Mouse (Mus musculus) c-Kit-positive CD71-negative TER-119-negative erythroid progenitor cells, embryonic 14.5 days (primary cell): ENCODE results near the gene H2-Ob.

ENCODE experiments used
- DNase-seq: peaks from one replicate; pipeline ENCODE4 v3.0.0-alpha.2; 2013; ENCODE audit warnings: low read depth

The H2-Ob gene

DNA sequence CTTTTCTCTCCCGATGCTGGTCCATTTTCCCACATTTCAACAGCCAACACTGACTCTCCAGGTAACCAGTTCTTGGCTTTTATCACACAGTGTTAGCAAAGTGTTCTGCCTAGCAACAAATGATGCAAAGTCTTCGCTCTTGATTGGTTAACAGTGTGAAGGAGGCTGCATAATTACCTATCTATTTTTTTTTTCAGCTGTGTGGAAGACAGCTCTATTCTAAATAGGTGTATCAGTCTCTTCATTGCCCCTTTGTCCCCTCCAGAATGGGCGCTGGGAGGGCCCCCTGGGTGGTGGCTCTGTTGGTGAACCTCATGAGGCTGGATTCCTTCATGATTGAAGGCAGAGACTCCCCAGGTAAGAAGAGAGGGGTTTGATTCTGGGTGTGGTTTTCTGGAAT lies at the start of gene H2-Ob:
H2-Ob (plus strand) TSS at position 198 of the 400 bp plus-strand sequence.
- DNase-seq: peak; percentile 57

DNA sequence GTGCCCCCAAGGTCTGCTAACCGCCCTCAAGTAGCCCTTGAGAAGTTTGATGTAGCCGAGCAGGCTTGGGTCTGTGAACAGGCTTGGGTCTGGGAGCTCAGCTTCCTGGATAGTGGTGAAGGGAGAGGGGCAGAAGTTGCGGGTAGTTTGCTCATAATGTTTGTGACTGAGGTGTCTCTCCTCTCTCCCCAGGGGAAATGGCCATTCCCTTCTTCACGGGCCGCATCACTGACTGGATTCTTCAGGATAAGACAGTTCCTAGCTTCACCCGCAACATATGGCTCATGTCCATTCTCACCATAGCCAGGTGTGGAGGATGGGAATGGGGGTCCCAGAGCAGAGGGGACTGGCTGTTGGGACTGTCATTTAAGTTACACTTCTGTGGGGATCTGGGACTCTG lies 49.7 kb upstream of the H2-Ob start:
- no peak for DNase-seq

DNA sequence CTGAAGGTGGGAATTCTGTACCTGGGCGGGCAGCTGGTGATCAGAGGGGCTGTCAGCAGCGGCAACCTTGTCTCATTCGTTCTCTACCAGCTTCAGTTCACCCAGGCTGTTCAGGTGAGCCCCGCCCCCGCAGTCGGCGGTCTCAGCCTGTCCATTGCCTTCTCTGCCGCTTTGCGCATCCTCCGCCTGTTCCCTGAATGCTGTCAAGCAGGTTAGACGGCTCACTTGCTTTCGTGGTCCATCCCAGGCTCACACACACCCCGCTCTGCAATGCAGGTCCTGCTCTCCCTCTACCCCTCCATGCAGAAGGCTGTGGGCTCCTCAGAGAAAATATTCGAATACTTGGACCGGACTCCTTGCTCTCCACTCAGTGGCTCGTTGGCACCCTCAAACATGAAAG lies 45.9 kb upstream of the H2-Ob start:
- no peak for DNase-seq

DNA sequence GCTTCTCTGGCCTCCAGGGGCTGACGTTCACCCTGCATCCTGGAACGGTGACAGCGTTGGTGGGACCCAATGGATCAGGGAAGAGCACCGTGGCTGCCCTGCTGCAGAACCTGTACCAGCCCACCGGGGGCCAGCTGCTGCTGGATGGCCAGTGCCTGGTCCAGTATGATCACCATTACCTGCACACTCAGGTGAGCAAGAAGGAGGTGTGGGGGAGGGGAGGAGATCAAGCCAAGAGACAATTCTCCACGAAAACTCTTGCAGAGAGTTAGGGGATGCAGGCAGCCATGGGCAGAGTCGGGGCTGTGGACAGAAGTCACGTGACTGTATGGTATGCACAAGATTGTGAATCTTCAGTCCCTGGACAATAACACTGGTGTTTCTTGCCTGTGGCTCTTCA lies 45.2 kb upstream of the H2-Ob start:
- DNase-seq: no peak

DNA sequence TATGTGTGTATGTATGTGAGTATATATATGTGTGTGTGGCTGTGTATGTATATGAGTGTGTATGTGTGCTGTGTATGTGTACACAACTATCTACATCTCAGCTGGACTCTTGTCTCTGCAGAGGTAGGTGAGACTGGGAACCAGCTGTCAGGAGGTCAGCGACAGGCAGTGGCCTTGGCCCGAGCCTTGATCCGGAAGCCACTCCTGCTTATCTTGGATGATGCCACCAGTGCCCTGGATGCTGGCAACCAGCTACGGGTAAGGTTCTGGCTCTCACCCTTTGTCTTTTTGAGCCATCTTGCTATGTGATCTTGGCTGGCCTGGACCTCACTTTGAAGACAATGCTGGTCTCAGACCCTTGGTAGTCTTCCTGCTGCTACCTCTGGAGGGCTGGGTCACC lies 44.0 kb upstream of the H2-Ob start:
- no peak for DNase-seq

DNA sequence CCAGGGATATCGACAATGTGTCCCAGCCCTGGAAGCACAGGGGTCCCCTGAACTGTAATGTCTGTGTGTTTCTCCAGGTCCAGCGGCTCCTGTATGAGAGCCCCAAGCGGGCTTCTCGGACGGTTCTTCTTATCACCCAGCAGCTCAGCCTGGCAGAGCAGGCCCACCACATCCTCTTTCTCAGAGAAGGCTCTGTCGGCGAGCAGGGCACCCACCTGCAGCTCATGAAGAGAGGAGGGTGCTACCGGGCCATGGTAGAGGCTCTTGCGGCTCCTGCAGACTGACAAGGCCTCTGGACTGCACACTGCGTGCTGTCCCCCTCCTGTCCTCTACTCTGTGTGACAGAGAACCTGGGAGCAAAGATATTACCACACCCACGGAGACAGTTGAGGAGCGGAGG lies 42.2 kb upstream of the H2-Ob start:
- no peak for DNase-seq

DNA sequence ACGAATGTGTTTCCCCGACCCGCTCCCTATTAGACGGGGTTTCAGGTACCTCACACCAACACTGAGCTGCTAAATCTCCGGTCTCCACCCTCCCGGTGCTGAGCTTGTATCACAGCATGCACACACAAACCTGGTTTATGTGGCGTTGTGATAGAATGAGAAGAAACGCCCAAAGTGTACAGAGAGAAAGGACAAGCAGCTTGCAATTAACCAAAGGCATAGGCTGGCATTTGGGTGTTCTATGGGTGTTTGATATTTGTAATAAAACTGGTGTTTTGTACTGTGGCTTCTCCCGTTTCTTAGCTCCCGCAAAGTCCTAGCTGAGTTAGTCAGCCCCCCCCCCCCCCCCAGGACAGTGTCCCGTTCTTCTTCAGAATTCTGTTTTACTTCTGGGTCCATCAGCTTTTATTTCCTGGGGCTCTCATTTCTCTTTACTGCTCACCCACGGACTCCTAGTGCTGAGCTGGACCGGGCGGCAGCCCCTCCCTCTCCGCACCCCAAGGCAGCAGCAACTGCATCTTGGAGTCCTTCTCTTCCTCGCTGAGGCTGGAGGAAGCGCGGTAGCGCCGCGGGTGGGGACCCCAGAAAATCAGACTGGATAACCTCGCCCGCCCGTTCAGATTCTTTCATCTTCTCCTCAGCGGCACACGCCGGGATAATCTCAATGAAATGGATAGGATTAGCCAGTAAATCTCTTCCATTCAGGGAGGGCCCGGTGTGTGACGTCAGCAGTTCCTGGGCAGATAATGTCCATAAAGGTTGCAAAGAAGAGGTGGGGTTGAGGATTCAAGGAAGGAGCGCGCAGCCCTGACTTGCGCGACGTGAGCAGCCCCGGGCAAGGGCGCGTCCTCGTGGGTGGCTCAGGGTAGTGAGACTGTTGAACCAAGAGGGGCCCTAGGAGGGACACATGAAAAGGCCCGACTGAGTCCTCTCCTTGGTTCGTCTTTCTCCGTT lies 41.5 kb upstream of the H2-Ob start, which contains the start of gene Psmb8:
Psmb8 (plus strand) TSS at position 781 of the 954 bp plus-strand sequence.
- peak; percentile 86 for DNase-seq

DNA sequence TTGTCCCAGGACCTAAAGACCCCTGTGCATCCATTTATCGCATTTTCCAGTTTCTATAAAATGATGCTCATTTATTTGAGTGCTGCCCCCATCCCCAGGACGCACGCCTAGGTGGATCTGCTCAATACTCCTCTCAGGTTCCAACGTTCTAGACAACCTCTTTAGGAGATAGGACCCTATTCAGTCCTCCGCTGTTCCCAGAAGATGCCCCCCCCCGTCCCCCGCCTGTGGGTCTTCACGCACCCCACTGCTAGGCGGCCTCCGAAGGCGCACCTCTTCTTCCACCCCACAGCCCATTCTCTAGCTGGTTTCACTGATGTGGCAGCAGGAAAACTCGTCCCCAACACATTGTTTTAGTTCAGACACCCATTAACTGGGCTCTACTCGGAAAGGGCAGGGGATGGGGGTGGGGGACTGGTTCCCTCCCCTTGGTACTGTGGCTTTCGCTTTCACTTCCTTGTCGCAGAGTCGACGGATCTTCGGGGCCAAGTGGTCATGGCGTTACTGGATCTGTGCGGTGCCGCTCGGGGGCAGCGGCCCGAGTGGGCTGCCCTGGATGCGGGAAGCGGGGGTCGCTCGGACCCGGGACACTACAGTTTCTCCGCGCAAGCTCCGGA lies 40.7 kb upstream of the H2-Ob start:
- DNase-seq: no peak

DNA sequence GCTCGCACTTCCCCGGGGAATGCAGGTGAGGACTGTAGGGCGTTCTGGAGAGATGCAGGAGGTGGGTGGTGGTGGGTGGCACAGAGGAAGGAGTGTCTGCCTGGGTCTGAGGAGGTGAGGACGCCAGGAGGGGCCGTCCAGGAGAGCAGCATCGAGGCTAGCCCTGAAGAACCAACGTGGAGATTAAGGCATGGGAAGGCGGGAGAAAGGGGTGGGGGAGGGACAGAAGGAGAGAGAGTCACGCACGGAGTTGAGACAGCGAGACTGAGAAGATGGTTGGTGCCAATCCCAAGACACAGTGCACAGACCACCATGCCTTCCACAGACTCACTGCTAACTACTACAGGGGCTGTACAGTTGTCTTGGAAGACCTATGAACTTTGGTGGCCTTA lies 40.2 kb upstream of the H2-Ob start:
- no peak for DNase-seq

DNA sequence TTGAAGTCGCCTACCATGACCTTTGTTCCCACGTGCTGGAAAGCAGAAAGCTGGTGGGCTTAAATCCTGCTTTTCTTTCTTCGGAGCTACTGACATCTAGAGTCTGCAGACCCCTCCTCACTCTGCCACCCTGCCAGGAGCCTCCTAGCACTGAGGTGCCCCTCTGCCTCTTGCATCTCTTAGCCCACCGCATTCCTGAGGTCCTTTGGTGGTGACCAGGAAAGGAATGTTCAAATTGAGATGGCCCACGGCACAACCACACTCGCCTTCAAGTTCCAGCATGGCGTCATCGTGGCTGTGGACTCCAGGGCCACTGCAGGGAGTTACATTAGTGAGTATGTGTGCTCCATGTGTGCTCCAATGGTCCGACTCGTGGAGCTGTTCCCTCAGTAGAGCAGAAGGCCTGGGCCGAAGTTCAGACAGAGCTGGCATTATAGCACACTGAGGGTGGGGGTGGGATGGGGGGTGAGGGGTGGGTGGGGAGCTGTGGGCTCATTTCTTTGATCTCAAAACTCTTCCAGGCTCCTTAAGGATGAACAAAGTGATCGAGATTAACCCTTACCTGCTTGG lies 39.6 kb upstream of the H2-Ob start:
- no peak for DNase-seq

DNA sequence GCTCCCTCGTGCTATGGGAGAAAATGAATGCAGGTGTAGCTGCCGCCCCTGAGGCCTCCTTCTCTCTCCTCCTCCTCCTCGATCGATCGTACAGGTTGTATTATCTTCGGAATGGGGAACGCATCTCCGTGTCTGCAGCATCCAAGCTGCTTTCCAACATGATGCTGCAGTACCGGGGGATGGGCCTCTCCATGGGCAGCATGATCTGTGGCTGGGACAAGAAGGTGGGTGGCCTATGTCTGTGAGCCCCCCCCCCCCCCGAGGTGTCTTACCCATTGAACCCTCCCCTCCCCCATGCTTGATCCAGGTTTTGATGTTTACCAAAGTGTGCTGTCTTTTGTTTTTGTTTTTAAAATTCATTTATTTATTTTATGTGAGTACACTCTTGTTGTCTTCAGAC lies 38.7 kb upstream of the H2-Ob start:
- DNase-seq: no peak

DNA sequence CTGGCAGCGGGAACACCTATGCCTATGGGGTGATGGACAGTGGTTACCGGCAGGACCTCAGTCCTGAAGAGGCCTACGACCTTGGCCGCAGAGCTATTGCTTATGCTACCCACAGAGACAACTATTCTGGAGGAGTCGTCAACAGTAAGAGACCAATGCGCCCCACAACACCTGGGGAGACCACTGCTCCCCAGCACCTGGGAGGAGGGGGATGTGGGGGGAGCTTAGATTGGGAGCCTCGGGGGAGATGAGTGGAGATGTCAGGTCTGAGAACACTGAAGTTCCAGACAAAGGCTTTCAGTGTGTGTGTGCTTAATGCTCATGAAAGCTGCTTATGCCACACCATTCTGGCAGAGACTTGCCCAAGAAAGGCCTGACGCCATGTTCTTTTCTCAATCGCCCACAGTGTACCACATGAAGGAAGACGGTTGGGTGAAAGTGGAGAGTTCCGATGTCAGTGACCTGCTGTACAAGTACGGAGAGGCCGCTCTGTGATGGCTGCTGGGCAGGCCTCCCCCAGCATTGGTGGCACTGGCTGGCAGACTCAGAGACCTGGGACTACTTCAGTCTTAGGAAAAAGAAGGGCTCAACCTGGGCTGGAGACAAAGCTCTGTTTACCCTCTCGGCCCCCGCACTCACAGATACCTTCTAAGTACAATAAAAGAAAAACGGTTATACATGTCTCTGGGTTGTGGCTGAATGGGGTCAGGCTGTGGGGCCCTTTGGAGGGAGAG lies 37.8 kb upstream of the H2-Ob start:
- no peak for DNase-seq

DNA sequence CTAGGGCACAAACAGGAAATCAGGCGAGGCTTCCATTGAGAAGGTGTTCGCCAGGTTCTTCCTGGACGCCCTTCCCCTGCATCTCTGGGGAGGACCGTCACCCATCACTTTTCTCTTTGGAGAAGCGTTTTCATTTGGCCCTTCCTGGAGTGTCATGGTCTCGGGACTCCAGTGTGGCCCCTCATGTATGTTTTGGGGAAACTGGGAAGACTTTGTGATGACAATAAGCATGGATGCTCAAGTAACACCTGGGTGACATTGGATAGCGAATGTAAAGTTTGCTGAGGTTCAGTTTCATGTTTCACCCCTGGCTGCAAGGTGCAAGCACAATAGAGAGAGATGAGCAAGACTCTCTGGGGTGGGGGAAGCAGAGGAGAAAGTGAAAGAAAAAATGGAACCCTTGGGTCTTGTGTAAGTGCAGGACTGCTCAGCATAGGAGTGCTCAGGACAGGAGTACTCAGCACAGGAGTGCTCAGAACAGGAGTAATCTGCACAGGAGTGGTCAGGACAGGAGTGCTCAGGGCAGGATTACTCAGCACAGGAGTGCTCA lies 37.1 kb upstream of the H2-Ob start:
- no peak for DNase-seq

DNA sequence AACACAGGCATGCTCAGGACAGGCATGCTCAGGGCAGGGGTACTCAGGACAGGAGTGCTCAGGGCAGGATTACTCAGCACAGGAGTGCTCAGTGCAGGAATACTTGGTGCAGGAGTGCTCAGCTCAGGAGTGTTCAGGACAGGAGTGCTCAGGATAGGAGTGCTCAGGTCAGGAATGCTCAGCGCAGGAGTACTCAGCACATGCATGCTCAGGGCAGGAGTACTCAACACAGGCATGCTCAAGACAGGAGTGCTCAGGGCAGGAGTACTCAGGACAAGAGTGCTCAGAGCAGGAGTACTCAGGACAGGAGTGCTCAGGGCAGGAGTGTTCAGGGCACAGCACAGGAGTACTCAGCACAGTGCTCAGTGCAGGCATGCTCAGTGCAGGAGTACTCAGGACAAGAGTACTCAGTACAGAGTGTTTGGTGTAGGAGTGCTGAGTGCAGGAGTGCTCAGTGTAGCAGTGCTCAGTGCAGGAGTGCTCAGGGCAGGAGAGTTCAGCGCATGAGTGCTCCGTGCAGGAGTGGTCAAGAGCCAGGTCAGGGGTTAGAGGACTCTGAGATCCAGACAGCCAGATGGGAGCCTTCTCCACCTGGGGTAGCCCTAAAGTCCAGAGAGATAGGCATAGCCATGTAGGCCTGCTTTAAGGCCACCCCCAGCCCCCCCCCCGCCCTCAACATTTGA lies 35.8 kb upstream of the H2-Ob start:
- no peak for DNase-seq

DNA sequence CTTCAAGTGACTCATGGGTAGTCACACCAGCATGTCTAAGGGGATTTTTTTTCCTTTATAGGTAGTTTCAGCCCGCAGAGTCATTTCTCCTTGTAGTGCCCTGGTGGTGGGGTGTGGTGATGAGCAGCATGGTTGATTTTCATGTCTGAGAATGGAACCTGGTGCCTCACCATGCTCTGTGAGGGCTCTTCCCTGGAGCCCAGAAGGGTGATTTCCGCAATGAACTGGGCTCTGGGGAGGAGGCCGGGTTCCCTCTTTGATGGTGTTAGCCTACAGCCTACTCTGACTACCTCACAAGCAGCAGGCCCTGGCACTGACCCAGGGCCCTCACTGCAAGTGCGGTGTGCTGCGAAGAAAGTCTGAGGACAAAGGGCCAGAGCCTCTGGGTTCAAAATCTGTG lies 35.3 kb upstream of the H2-Ob start, which contains the start of gene Tap2:
Tap2 (plus strand) TSS at position 84 of the 400 bp plus-strand sequence.
- DNase-seq: no peak

DNA sequence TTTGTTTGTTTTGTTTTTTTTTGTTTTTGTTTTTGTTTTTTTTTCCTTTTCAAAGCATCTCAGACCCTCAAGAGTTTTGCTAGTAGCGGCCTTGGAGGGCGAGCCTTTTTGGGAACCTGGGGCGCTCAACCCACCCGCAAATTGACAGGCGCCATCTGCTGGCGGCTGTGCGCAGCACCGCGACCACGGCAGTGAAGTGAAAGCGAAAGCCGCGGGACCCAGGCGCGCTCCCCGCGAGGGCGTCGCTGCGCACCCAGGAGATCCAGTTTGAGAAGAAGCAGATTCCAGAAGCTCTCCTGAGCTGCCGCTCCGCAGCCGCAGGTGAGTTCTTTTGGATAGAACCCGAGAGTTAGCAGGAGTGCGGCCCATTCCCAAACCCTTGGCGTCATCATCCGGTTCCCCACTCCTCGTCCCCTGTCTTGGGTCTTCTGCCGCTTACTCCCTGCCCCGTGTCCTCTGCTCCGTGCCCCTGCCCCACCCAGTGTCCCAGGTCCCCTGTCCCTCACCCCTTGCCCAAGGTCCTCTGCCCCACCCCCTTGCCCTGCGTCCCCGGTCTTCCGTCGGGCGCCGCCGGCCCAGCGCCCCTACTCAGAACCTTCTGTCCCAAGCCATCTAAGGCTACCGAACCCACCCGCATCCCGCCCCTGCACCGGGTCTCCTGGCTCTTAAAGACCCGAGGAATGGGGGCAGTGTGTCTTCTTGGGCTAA lies 34.2 kb upstream of the H2-Ob start:
- DNase-seq: peak; percentile 85

DNA sequence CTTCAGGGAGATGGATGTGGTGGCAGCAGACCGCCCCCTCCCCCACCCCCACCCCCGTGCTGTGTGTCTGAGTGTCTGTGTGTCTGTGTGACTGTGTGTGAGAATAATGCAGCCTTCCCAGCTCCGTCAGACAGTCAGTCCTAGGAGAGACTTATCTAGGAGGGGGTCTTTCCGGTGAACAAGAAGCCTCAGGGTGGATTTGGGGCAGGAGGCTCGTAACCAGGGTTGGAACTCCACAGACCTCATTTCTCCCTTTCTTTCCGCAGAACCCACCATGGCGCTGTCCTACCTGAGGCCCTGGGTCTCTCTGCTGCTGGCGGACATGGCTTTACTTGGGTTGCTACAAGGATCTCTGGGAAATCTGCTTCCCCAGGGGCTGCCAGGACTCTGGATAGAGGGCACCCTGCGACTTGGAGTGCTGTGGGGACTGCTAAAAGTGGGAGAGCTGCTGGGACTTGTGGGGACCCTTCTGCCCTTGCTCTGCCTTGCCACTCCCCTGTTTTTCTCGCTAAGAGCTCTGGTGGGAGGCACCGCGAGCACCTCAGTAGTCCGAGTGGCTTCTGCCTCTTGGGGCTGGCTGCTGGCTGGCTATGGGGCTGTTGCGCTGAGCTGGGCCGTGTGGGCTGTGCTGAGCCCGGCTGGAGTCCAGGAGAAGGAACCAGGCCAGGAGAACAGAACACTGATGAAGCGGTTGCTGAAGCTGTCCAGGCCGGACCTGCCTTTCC lies 33.5 kb upstream of the H2-Ob start:
- no peak for DNase-seq

DNA sequence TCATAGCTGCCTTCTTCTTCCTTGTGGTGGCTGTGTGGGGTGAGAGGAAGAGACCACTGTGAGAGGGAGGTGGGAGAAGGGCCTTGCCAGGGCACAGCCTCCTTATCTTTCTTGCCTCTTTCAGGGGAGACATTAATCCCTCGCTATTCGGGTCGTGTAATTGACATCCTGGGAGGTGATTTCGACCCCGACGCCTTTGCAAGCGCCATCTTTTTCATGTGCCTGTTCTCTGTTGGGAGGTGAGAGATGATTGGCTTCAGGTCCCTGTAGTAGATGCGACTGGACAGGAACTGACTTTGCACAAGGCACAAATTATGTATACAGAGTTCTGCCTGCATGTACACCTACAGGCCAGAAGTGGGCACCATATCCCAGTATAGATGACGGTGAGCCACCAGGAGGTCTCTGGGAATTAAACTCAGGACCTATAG lies 32.9 kb upstream of the H2-Ob start:
- DNase-seq: no peak

DNA sequence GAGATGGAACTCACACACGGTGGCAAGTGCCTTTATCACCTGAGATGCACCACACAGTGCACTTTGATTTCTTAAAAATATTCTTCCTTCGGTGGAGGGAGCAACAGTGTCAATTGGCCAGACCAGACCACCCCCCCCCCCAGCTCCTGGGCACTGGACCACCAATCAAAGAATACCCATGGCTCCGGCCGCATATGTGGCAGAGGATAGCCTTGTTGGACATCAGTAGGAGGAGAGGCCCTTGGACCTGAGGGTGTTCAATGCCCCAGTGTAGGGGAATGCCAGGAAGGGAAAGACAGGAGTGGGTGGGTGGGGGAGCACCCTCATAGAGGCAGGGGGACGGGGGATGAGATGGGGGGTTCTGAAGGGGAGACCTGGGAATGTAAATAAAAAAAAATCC lies 32.0 kb upstream of the H2-Ob start:
- DNase-seq: no peak

DNA sequence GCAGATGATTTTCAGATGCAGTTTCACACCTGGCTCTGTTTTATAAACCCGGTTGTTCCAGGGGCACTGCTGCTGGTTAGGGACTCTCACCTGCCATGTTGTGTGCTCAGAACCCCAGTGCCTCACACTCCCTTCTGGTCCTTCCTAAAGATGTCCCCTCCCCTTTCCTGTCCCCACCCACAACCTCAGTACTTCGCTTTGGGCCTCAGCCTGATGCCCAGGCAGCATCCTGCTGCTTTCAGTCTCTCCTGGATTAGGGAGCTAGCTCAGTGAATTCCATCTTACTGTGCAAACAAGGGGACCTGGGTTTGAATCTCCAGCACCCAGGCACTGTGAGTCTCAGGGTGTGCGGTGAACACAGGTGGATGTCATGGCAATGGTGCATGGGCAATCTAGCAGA lies 31.2 kb upstream of the H2-Ob start:
- DNase-seq: no peak
